Mouse (Mus musculus): ENCODE data around the gene Zfp423.

DNA sequence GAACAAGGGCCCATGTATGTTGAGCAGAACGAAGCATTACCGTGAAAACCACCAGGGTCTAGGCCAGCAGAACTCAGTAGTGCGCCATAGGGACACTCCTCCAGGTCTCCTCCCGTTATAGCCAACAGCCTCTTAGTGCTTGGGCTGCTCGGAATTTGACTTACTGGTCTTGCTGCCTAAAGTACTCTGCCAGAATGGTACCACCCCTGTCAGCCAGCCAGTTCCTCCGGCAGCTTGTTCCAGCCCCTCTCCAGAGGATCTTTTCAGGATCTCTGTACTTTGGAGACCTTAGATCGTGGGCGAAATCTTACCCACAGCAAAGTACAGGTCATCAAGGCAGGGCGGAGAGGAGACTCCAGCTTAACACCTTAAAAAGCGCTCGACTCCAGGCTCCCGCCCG lies 25.2 kb downstream of the Zfp423 start:
- TF ChIP-seq CTCF (IDR thresholded peaks at IDR 0.05; ENCODE audit: borderline replicate concordance, control insufficient read depth, extremely low read depth, insufficient read depth, low read length, poor library complexity) (no peak), POLR2A (IDR thresholded peaks at IDR 0.05; ENCODE audit: control insufficient read depth, extremely low read depth, insufficient read depth, low read length, poor library complexity) (no peak)
